Mouse (Mus musculus) forebrain, embryonic 14.5 days (tissue): ENCODE data around the gene Unc79. TPM values are rescaled to one million over a fixed set of nuclear protein-coding genes. Genes with fewer than 3 reads are reported as not detected.

Source experiments
- ATAC-seq: fragments of 200-750 bp; cut with Nextera tagmentation; 2 replicates; pipeline ENCODE4 v1.8.0; 2017; ENCODE audit warnings: mild to moderate bottlenecking, moderate library complexity
- DNase-seq: peaks from one replicate; pipeline ENCODE4 v3.0.0-alpha.2; 2015; ENCODE audit warnings: low spot score
- H3K27ac ChIP-seq: fragments of 300-500 bp; sonication (generic); 2 replicates; pipeline ENCODE4 v1.5.1; 2014; ENCODE audit warnings: low read depth, mild to moderate bottlenecking, control low read depth, low read length, moderate library complexity
- H3K27me3 ChIP-seq: fragments of 300-500 bp; sonication (generic); replicated peaks from 2 replicates; pipeline ENCODE4 v1.6.1; 2014; ENCODE audit warnings: low read length, control low read depth, mixed read lengths; ENCODE audit not compliant: control insufficient read depth, insufficient read depth
- H3K36me3 ChIP-seq: fragments of 300-500 bp; sonication (generic); 2 replicates; pipeline ENCODE4 v1.6.1; 2014; ENCODE audit warnings: low read length, control low read depth; ENCODE audit not compliant: control insufficient read depth, insufficient read depth
- H3K4me1 ChIP-seq: fragments of 300-500 bp; sonication (generic); 2 replicates; pipeline ENCODE4 v1.6.1; 2014; ENCODE audit warnings: antibody characterized with exemption, low read length, control low read depth; ENCODE audit not compliant: control insufficient read depth, insufficient read depth
- H3K4me2 ChIP-seq: fragments of 300-500 bp; sonication (generic); 2 replicates; pipeline ENCODE4 v1.6.1; 2014; ENCODE audit warnings: mild to moderate bottlenecking, control low read depth, low read length
- H3K4me3 ChIP-seq: fragments of 300-500 bp; sonication (generic); 2 replicates; pipeline ENCODE4 v1.5.1; 2014; ENCODE audit warnings: low read depth, low read length, control low read depth
- H3K9ac ChIP-seq: fragments of 300-500 bp; sonication (generic); 2 replicates; pipeline ENCODE4 v1.6.1; 2014; ENCODE audit warnings: mild to moderate bottlenecking, low read length, control low read depth, moderate library complexity
- H3K9me3 ChIP-seq: fragments of 300-500 bp; sonication (generic); replicated peaks from 2 replicates; pipeline ENCODE4 v1.6.1; 2016; ENCODE audit warnings: low read length, control low read depth, mixed read lengths; ENCODE audit not compliant: control insufficient read depth
- WGBS: fragments of 180-500 bp; shearing (Covaris S2); extraction: QIAGEN DNeasy Blood & Tissue Kit; methylation state at CpG from one replicate; pipeline ENCODE4 v1.1.7; 2014; 5-methylcytosine and 5-hydroxymethylcytosine counted together
- polyA plus RNA-seq: library from polyadenylated mRNA; unstranded; fragments of >200 nt; fragmentation: Nextera tagmentation; extraction: Ambion mirVana; gene quantifications from 2 replicates; pipeline ENCODE4 v1.2.1, GENCODE M21; 2014

The Unc79 gene
- 6.0 and 7.5 TPM in 2 replicates for polyA plus RNA-seq

GRCm38 (mm10) chr12:102948778-102949394 is at the start of gene Unc79:
TSS of gene Unc79 (plus strand) at chr12:102948859.
- H3K4me3 ChIP-seq, result peak within 1 kb of the TSS; percentile 61
- peak within 1 kb of the TSS; percentile 80 for H3K9ac ChIP-seq
- H3K4me1 ChIP-seq, result peaks cover 7% of the 10 kb centered on the region
- under 1% methylated on average over 47 of the region's 48 CpGs for WGBS
- ATAC-seq (peak; percentile 87), DNase-seq (peak; percentile 92)
- peaks cover 9% of the 10 kb centered on the region; the same call in 1 of the 2 replicates for H3K27me3 ChIP-seq
- H3K9me3 ChIP-seq, result no peaks in the 10 kb centered on the region
- no peaks in the 10 kb centered on the region for H3K36me3 ChIP-seq
- H3K27ac ChIP-seq, result peak within 1 kb of the TSS; percentile 97
- H3K4me2 ChIP-seq, result peak within 1 kb of the TSS; percentile 69

- Histone ChIP-seq H3K4me2 (no peak within 1 kb of the TSS), H3K27ac (no peak within 1 kb of the TSS), H3K4me1 (no peaks in the 10 kb centered on the region), H3K36me3 (no peaks in the 10 kb centered on the region), H3K9me3 (no peaks in the 10 kb centered on the region), H3K27me3 (no peaks in the 10 kb centered on the region), H3K4me3 (no peak within 1 kb of the TSS), H3K9ac (no peak within 1 kb of the TSS)
- ATAC-seq (no peak), DNase-seq (no peak)
- 95% methylated on average over 17 of the region's 17 CpGs for WGBS
These were observed 49.6 kb upstream of the Unc79 start, which contains the start of gene Cox8c for GRCm38 (mm10) chr12:102899091-102899490. TSS of gene Cox8c (plus strand) at chr12:102899316.

- H3K9me3 ChIP-seq, result no peaks in the 10 kb centered on the region
- no peaks in the 10 kb centered on the region for H3K4me1 ChIP-seq
- H3K4me3 ChIP-seq, result no peak overlapping the region
- H3K9ac ChIP-seq, result no peak overlapping the region
- ATAC-seq, result no peak
- no peaks in the 10 kb centered on the region for H3K27me3 ChIP-seq
- H3K4me2 ChIP-seq, result no peak overlapping the region
- WGBS, result 28% methylated on average over 3 of the region's 3 CpGs
- H3K36me3 ChIP-seq, result no peaks in the 10 kb centered on the region
- H3K27ac ChIP-seq, result no peak overlapping the region
- no peak for DNase-seq
These were observed 40.5 kb upstream of the Unc79 start for GRCm38 (mm10) chr12:102908191-102908590.

- H3K4me1 ChIP-seq, result no peaks in the 10 kb centered on the region
- 92% methylated on average over 2 of the region's 2 CpGs for WGBS
- H3K27me3 ChIP-seq, result no peaks in the 10 kb centered on the region
- DNase-seq (no peak), ATAC-seq (no peak)
- H3K9me3 ChIP-seq, result no peaks in the 10 kb centered on the region
- no peak overlapping the region for H3K4me3 ChIP-seq
- H3K9ac ChIP-seq, result no peak overlapping the region
- no peaks in the 10 kb centered on the region for H3K36me3 ChIP-seq
- no peak overlapping the region for H3K4me2 ChIP-seq
- H3K27ac ChIP-seq, result no peak overlapping the region
These were observed 32.6 kb upstream of the Unc79 start for GRCm38 (mm10) chr12:102916073-102916472.

GRCm38 (mm10) chr12:102929764-102930163 is 18.9 kb upstream of the Unc79 start:
- ATAC-seq (no peak), DNase-seq (no peak)
- Histone ChIP-seq H3K9ac (no peak overlapping the region), H3K9me3 (no peaks in the 10 kb centered on the region), H3K27me3 (no peaks in the 10 kb centered on the region), H3K27ac (no peak overlapping the region), H3K4me2 (no peak overlapping the region), H3K36me3 (no peaks in the 10 kb centered on the region), H3K4me1 (no peaks in the 10 kb centered on the region), H3K4me3 (no peak overlapping the region)
- WGBS, result 80% methylated on average over 4 of the region's 4 CpGs

- H3K9ac ChIP-seq, result no peak overlapping the region
- no peak for ATAC-seq
- WGBS, result 83% methylated on average over 1 of the region's 1 CpGs
These were observed 18.3 kb upstream of the Unc79 start for GRCm38 (mm10) chr12:102930335-102930734.

GRCm38 (mm10) chr12:102930789-102931188 is 17.9 kb upstream of the Unc79 start:
- Histone ChIP-seq H3K9me3 (no peaks in the 10 kb centered on the region), H3K9ac (no peak overlapping the region), H3K4me3 (no peak overlapping the region), H3K4me1 (no peaks in the 10 kb centered on the region), H3K4me2 (no peak overlapping the region), H3K27me3 (no peaks in the 10 kb centered on the region), H3K27ac (no peak overlapping the region), H3K36me3 (no peaks in the 10 kb centered on the region)
- ATAC-seq (no peak), DNase-seq (no peak)
- 90% methylated on average over 7 of the region's 7 CpGs for WGBS

More at GRCm38 (mm10) chr12:102930335-102930734, 18.3 kb upstream of the Unc79 start:
- no peaks in the 10 kb centered on the region for H3K36me3 ChIP-seq
- H3K4me2 ChIP-seq, result no peak overlapping the region
- no peaks in the 10 kb centered on the region for H3K9me3 ChIP-seq
- H3K27ac ChIP-seq, result no peak overlapping the region
- DNase-seq, result no peak
- no peaks in the 10 kb centered on the region for H3K4me1 ChIP-seq
- no peak overlapping the region for H3K4me3 ChIP-seq
- H3K27me3 ChIP-seq, result no peaks in the 10 kb centered on the region

- H3K9me3 ChIP-seq, result no peaks in the 10 kb centered on the region
- ATAC-seq (no peak), DNase-seq (no peak)
- no peaks in the 10 kb centered on the region for H3K4me1 ChIP-seq
- no peak overlapping the region for H3K9ac ChIP-seq
- WGBS, result 46% methylated on average over 1 of the region's 1 CpGs
- H3K4me3 ChIP-seq, result no peak overlapping the region
- H3K36me3 ChIP-seq, result no peaks in the 10 kb centered on the region
- no peak overlapping the region for H3K27ac ChIP-seq
- no peak overlapping the region for H3K4me2 ChIP-seq
- no peaks in the 10 kb centered on the region for H3K27me3 ChIP-seq
These were observed 12.8 kb upstream of the Unc79 start for GRCm38 (mm10) chr12:102935892-102936291.

- WGBS, result 95% methylated on average over 1 of the region's 1 CpGs
- DNase-seq, result no peak
These were observed 3.1 kb upstream of the Unc79 start for GRCm38 (mm10) chr12:102945571-102945970.

More at GRCm38 (mm10) chr12:102945571-102945970, 3.1 kb upstream of the Unc79 start:
- ATAC-seq, result no peak
- H3K4me1 ChIP-seq, result peaks cover 3% of the 10 kb centered on the region; the same call in 1 of the 2 replicates
- no peaks in the 10 kb centered on the region for H3K9me3 ChIP-seq
- no peaks in the 10 kb centered on the region for H3K36me3 ChIP-seq
- H3K4me2 ChIP-seq, result no peak overlapping the region
- H3K27ac ChIP-seq, result no peak overlapping the region
- H3K4me3 ChIP-seq, result no peak overlapping the region
- no peak overlapping the region for H3K9ac ChIP-seq
- H3K27me3 ChIP-seq, result peaks cover 9% of the 10 kb centered on the region; the same call in 1 of the 2 replicates
